Mouse (Mus musculus): ENCODE results near the gene Yme1l1. TPM values are rescaled to one million over a fixed set of nuclear protein-coding genes. Genes with fewer than 3 reads are reported as not detected.
A peak's percentile ranks its signal among the peaks of the same experiment; 100 is the strongest.

Yme1l1 gene
- total and polyA plus RNA-seq, 3 experiments = 68.2 to 103 (median 72.9) TPM

- H3K4me3 ChIP-seq (ENCODE audit: control insufficient read depth in 1 of 2, insufficient read depth in 1 of 2, low read depth in 2 of 2, low read length in 2 of 2) = no peak overlapping the region
Observed at GRCm38 (mm10) chr2:23228463-23228862, 72.3 kb downstream of the Yme1l1 start.

GRCm38 (mm10) chr2:23234065-23234773 is 78.0 kb downstream of the Yme1l1 start:
- Histone ChIP-seq H3K9ac (ENCODE audit: control insufficient read depth, low read depth, low read length, poor library complexity, severe bottlenecking) (no peak overlapping the region), H3K27me3 (ENCODE audit: control insufficient read depth in 1 of 2, insufficient read depth in 2 of 2, low read length in 2 of 2) (no peaks in the 10 kb centered on the region), H3K9me3 (replicated peaks; ENCODE audit: insufficient read depth, low read length) (no peaks in the 10 kb centered on the region), H3K27ac (ENCODE audit: control insufficient read depth, low read depth, low read length) (no peak overlapping the region), H3K4me1 (ENCODE audit: control insufficient read depth in 1 of 2, insufficient read depth in 2 of 2, low read length in 2 of 2) (no peaks in the 10 kb centered on the region), H3K79me2 (ENCODE audit: control insufficient read depth, insufficient read depth, low read length, poor library complexity) (no peaks in the 10 kb centered on the region), H3K4me3 (ENCODE audit: control insufficient read depth in 1 of 2, insufficient read depth in 1 of 2, low read depth in 2 of 2, low read length in 2 of 2) (no peak overlapping the region), H3K36me3 (ENCODE audit: control insufficient read depth in 1 of 2, insufficient read depth in 2 of 2, low read length in 2 of 2) (no peaks in the 10 kb centered on the region)
- DNase-seq (ENCODE audit: low read depth, low spot score) = no peak
- TF ChIP-seq CTCF (IDR thresholded peaks at IDR 0.05 in 2 of 3, conservative IDR thresholded peaks at IDR 0.05 in 1 of 3; ENCODE audit: control insufficient read depth in 1 of 3, insufficient read depth in 1 of 3, low read depth in 2 of 3, low read length in 3 of 3, poor library complexity in 1 of 3, severe bottlenecking in 1 of 3) (no peak), ETS1 (IDR thresholded peaks at IDR 0.05; ENCODE audit: low read depth, low read length) (no peak), TBP (IDR thresholded peaks at IDR 0.05; ENCODE audit: low read depth, low read length) (no peak)

More at GRCm38 (mm10) chr2:23228463-23228862, 72.3 kb downstream of the Yme1l1 start:
- no peaks in the 10 kb centered on the region for H3K9me3 ChIP-seq (replicated peaks; ENCODE audit: insufficient read depth, low read length)
- H3K27me3 ChIP-seq (ENCODE audit: control insufficient read depth in 1 of 2, insufficient read depth in 2 of 2, low read length in 2 of 2) = peaks cover 2 to 3% of the 10 kb centered on the region in 2 experiments; a peak in 3 of 4 replicates
- H3K4me1 ChIP-seq (ENCODE audit: control insufficient read depth in 1 of 2, insufficient read depth in 2 of 2, low read length in 2 of 2) = no peaks in the 10 kb centered on the region
- DNase-seq (ENCODE audit: low read depth, low spot score) = peak; percentile 40
- TF ChIP-seq ETS1 (IDR thresholded peaks at IDR 0.05; ENCODE audit: low read depth, low read length) (no peak), RCOR1 (IDR thresholded peaks at IDR 0.05; ENCODE audit: low read depth, low read length) (0 out of 2 replicates have a peak, but pooled peaks have one; percentile 41)
- no peak overlapping the region for H3K27ac ChIP-seq (ENCODE audit: control insufficient read depth, low read depth, low read length)
- H3K9ac ChIP-seq (ENCODE audit: control insufficient read depth, low read depth, low read length, poor library complexity, severe bottlenecking) = no peak overlapping the region
- no peaks in the 10 kb centered on the region for H3K79me2 ChIP-seq (ENCODE audit: control insufficient read depth, insufficient read depth, low read length, poor library complexity)
- no peaks in the 10 kb centered on the region for H3K36me3 ChIP-seq (ENCODE audit: control insufficient read depth in 1 of 2, insufficient read depth in 2 of 2, low read length in 2 of 2)

Other genes starting within 250 kb of the Yme1l1 start
- 31.9 and 41.0 TPM in 2 replicates for gene Abi1, start 116.1 kb upstream of the Yme1l1 start, total RNA-seq (2012; rRNA removed)
- 10 to 100 TPM in 1 of 2 experiments, not detected in 1; 69.8 TPM for gene Abi1, start 116.1 kb upstream of the Yme1l1 start, polyA plus RNA-seq (2012; ENCODE audit: insufficient read depth in 1 of 2, insufficient read length in 2 of 2, low read depth in 1 of 2, low replicate concordance in 2 of 2, missing spikeins in 1 of 2)
- 6.0 and 6.3 TPM in 2 replicates for gene Acbd5, start 88.2 kb upstream of the Yme1l1 start, total RNA-seq (2012; rRNA removed)
- gene Acbd5, start 88.2 kb upstream of the Yme1l1 start, polyA plus RNA-seq (2012; ENCODE audit: insufficient read depth in 1 of 2, insufficient read length in 2 of 2, low read depth in 1 of 2, low replicate concordance in 2 of 2, missing spikeins in 1 of 2) = 1 to 10 TPM in 1 of 2 experiments, not detected in 1; 6.5 TPM
- gene Mastl, start 345 bp upstream of the Yme1l1 start, total RNA-seq (2012; rRNA removed) = 8.2 and 9.5 TPM in 2 replicates
- 1 to 10 TPM in 1 of 2 experiments, not detected in 1; 8.0 TPM for gene Mastl, start 345 bp upstream of the Yme1l1 start, polyA plus RNA-seq (2012; ENCODE audit: insufficient read depth in 1 of 2, insufficient read length in 2 of 2, low read depth in 1 of 2, low replicate concordance in 2 of 2, missing spikeins in 1 of 2)
- gene 4931423N10Rik, start 51.1 kb downstream of the Yme1l1 start, total RNA-seq (2012; rRNA removed) = not detected in 2 replicates
- not detected for gene 4931423N10Rik, start 51.1 kb downstream of the Yme1l1 start, polyA plus RNA-seq (2012; ENCODE audit: insufficient read depth in 1 of 2, insufficient read length in 2 of 2, low read depth in 1 of 2, low replicate concordance in 2 of 2, missing spikeins in 1 of 2)
- not detected in 2 replicates for gene Nxph2, start 164.9 kb downstream of the Yme1l1 start, total RNA-seq (2012; rRNA removed)
- gene Nxph2, start 164.9 kb downstream of the Yme1l1 start, polyA plus RNA-seq (2012; ENCODE audit: insufficient read depth in 1 of 2, insufficient read length in 2 of 2, low read depth in 1 of 2, low replicate concordance in 2 of 2, missing spikeins in 1 of 2) = not detected